Mouse (Mus musculus): ENCODE results near the gene Ccn1.

DNA sequence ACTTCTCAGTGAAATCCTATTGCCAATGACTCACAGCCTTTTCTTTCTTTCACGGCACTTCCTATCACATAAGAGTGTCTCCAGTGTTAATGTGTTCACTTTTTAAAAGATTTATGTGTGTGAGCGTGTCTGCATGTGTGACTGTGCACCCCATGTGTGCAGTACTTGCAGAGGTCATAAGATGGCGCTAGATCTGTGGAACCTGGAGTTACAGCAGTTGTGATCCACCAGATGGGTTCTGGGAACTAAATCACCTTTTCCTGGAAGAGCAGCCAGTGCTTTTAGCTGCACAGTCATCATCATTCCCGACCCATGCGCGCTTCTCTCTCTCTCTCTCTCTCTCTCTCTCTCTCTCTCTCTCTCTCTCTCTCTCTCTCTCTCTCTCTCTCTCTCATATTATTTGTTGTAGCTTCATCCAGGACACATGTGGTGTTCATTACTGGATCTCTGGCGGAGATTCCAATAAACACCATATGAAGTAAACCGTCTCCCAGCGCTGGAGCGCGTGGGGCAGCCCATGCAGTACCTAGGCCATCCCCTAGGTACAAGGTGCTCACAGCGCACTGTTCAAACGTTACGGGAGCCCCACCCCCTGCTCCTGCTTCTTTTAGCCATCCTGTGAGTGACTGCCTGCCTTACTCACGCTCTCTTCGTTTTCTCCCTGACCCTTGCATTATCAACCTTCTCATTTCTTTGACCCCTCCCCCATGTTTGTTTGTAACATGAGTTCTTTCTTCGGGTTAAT, 30.0 kb downstream of the Ccn1 start:
- TF ChIP-seq CTCF (IDR thresholded peaks at IDR 0.05; ENCODE audit: low read depth, low read length) (no peak), GATA1 (IDR thresholded peaks at IDR 0.05; ENCODE audit: borderline replicate concordance, low read length) (no peak), GATA2 (IDR thresholded peaks at IDR 0.05; ENCODE audit: borderline replicate concordance, low read depth, low read length) (no peak), POLR2AphosphoS5 (IDR thresholded peaks at IDR 0.05; ENCODE audit: insufficient replicate concordance, low read depth, low read length) (no peak)

Data from G1E (cell line).